Mouse (Mus musculus): ENCODE measurements at regions not wholly inside any gene's neighbourhood (a gene's known extent, or its start where the extent isn't known, plus 50 kb on each side); places are given as distances from the start of the nearest gene placed in this dataset.
A peak's percentile ranks its signal among the peaks of the same experiment; 100 is the strongest.

DNA sequence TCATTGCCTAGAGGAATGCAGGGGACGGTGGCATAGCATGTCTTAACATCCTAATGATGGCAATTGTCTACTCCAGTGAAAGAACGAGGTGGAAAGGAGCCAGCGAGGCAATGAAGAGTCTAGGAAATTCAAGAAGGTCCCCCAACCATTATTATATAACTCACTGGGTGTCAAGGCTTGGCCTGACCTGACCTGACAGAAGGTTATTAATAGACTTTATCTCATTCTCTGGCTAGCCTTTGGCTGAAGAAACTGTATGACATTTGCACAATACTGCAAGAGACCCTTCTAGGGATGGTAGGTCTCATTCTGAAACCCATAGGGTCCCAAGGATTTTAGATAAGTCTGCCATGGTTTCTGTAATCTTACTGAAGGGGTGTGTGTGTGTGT lies 121.0 kb upstream of the Jarid2 start:
- no peak for DNase-seq (ENCODE audit: low spot score)

DNA sequence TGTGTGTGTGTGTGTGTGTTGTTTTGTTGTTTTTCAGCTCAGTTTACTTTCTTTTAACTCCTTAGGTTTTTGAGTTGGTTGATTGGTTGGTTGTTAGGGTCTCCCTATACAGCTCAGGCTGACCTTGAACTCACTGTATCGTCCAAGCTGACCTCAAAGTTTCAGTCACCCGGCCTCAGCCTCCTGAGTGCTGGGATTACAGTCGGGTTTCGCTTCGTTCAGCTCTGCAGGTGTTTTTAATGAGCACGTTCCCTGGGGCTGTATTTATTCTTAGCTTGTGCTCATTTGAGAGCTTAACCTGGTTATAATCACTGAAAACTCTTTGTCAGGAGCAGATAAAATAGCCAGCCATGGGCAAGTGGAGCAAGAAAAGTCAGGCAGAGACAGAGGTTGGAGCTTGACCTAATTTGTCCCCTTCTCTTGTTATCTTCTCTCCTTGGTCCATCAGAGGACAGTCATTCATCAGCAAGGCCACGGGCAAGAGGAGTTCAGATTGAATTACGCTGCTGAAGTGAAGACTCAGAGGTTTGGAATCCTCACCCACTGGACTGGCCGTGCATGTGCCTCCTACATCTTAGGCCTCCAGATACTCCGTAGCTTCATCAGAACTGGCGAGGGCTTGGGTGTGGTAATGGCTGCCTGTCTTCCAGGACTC lies 120.5 kb upstream of the Jarid2 start:
- no peak for DNase-seq (ENCODE audit: low spot score)

DNA sequence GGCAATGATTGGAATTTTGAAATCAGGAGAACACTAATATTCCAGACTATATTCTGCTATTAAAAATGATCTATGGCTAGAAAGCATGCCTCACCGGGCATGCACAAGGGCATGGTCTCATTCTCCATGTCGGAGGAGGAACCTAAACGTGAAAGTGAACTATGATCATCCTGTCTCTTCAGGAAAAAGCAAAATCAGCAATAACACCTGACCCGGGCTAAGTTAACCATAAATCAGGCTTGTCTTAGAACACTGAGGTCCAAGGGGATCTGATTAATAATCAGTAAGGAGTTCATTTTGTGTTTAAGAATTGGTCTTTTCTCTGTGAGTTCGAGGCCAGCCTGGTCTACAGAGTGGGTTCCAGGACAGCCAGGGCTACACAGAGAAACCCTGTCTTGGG lies 119.7 kb upstream of the Jarid2 start:
- no peak for DNase-seq (ENCODE audit: low spot score)

GRCm38 (mm10) chr13:44615696-44616095 lies 113.6 kb upstream of the Jarid2 start:
- no peak for DNase-seq (ENCODE audit: low spot score)

GRCm38 (mm10) chr13:44618368-44618767 lies 110.9 kb upstream of the Jarid2 start:
- no peak for DNase-seq (ENCODE audit: low spot score)

DNA sequence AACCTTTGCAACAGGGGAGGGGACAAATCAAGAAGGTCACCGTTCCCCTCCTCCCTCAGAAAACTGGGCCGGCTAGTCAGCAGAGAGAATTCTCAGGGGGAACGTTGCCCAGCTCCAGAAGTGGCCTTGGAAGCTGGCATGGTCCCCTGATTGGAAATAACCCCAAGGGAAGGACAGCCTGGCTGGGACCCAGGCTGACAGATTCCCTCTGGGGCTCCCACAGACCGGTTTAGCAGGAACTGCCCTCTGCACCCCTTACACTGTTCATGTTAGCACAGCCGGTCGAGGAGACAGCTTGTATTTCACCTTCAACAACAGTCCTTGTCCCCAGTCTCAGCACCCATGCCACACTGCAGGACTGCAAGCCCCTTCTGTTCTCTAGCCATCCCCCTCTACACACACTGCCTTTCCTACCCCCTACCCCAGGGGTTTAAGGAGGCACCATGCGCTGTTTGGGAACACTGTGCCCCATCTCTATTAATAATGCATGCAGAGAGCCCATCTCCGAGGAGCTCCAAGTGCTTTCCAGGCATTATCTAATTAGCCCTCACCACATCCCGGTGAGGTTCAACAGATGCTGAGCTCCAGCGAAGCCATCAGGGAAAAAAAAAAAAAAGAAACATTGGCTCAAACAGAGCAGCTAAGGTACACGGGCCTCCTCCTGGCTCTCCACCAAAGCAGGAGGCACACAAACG lies 106.5 kb upstream of the Jarid2 start:
- peak; percentile 51 for DNase-seq (ENCODE audit: low spot score)

DNA sequence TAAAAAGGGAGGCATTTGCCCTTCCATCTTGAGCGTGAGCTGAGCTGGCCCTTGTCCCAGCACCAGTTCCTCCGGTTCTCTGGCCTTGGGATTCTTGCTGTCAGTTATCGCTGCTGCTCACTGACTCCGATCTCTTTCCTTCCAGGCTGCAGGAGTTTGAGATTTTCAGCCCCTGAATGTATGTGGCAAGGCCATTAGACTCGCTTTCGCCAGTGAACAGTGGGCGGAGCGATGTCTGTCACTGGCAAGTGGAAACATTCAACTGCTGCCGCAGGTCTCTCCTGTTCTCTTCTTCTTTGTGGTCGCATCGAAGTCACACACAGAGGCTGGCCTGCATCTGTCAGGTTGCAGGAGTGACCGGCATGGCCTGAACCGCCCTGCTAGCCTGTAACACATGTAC lies 104.6 kb upstream of the Jarid2 start:
- DNase-seq (ENCODE audit: low spot score) = no peak

DNA sequence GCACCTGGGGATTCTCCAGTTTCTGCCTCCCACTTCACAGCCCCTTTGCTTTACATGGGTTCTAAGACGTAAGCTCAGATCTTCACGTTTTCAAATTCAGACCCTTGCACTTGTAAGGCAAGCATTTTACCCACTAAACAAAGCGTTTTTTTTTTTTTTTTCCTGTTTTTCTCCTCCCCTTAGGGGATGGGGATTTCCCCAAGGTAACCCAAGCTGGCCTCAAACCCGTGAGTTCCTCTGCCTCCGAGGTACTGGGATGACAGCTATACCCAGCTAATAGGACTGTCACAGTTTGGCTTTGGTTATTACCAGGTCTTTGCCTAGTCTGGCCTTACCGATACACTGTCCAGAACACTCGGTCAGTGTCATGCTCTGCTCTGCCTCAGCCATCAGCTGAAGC lies 103.5 kb upstream of the Jarid2 start:
- DNase-seq (ENCODE audit: low spot score) = no peak

GRCm38 (mm10) chr13:44626806-44627205 lies 102.5 kb upstream of the Jarid2 start:
- peak; percentile 43 for DNase-seq (ENCODE audit: low spot score)

DNA sequence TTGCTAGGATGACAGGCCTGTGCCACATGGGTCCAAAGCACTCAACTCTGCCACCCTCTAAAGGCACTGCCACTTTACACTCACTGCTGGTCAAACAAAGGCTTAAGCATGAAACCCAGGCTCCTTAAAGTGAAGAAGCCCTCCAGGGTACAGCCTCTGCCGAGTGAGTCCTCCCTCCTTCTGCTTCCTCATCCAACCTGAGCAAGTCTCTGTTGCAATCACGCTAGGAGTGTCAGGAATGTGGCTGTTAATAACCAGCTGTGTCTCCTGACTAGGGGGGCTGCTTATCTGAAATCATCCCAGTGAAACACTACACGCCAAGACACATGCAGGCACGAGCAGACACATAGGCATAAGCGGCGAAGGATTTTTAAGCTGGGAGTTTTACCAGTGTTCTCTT lies 99.2 kb upstream of the Jarid2 start:
- DNase-seq (ENCODE audit: low spot score) = peak; percentile 57

DNA sequence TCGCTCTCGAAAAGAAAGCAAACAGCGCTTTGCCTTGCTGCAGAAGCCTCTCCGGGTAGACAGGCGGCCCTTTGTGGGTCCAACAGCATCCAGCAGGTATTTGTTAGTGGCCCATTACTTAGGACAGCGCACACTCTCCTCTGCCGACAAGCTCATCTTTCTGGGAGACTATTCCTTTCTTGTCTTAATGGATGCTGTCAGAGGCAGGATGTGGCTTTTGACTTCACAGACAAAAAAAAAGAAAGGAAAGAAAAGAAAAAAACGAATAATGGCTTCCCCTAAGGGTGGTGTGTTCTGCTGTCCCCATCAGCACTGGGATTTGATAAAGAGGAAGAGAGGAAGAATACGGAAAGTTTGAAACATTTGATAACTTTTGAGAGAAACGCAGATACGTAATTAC lies 94.7 kb upstream of the Jarid2 start:
- no peak for DNase-seq (ENCODE audit: low spot score)

GRCm38 (mm10) chr13:44635221-44636007 lies 93.9 kb upstream of the Jarid2 start:
- peak; percentile 45 for DNase-seq (ENCODE audit: low spot score)

- DNase-seq (ENCODE audit: low spot score) = no peak
These were observed 93.3 kb upstream of the Jarid2 start for GRCm38 (mm10) chr13:44636008-44636335.

DNA sequence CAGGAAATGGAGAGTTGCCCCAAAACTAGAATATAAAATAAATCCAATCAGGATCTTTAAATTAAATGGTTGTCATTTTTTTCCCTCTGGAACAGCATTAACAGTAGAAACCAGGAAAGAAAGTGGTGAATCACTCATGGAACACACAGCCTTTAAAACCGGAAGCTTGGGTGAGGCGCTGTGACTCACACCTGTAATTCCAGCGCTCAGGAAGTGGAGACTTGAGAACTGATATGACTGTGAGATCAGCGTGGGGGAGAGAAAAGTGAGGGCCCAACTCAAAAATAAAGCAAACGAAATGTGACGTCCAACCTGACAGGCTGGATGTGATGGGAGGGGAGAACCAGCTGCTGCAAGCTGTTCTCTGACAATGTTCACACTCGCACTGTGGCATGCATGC lies 86.9 kb upstream of the Jarid2 start:
- DNase-seq (ENCODE audit: low spot score) = no peak

DNA sequence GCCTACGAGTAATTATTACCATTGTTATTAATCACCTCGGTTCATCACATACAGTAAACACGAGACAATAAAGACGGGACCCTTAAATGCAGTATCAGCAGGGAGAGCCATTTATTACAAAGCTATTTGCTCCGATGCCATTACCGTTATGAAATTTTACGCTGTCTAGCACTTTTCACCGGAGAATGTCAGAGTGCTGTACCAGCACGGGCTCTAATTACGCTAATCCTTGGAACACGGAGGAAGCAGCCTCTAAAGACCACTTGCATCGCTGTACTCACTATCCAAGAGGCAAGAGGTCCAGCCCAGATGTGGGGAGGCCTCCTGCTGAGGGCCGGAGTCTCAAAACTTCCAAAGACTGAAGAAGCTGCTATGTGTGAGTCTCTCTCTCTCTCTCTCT lies 79.2 kb upstream of the Jarid2 start:
- no peak for DNase-seq (ENCODE audit: low spot score)

DNA sequence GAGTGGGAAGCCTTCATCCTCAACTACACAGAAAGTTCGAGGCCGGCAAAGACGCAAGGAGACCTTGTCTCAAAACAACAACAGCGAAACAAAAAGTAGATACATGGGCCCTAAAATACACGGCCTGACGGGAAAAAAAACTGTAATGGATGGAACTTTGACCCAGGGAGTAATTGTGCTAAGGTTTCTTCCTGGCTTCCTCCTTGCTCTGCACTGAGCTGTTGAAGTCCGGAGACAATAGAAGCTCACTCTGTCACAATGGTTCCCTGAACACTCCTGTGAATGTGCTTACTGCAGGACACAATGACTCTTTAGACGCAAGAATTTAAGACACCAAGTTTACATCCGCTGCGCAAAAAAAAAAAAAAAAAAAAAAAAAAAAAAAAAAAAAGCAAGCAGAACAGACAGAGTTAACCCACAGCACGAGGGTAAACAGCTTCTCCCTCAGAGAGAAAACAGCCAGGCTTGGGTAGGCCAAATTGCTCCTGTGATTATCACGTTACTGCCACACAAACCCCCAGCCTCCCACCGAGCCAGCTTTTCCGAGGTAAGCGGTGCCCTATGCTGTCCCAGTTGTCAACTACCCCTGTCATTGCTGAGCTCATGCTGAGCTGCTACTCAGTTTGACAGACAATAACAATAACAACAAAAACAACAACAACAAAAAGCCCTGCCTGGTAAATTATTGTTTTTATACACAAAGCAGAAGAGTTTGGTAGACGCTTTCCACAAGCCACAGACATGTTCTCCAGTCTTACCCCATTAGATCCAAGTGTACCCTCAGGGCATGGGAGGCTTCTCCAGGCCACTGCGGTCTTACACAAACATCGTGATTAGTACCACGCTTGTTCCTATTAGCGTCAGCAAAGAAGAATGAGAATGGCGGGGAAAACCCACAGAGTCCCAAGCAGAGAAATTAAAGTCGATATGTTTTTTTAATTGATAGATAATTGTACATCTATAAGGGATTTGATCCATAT lies 77.7 kb upstream of the Jarid2 start:
- DNase-seq (ENCODE audit: low spot score) = no peak

DNA sequence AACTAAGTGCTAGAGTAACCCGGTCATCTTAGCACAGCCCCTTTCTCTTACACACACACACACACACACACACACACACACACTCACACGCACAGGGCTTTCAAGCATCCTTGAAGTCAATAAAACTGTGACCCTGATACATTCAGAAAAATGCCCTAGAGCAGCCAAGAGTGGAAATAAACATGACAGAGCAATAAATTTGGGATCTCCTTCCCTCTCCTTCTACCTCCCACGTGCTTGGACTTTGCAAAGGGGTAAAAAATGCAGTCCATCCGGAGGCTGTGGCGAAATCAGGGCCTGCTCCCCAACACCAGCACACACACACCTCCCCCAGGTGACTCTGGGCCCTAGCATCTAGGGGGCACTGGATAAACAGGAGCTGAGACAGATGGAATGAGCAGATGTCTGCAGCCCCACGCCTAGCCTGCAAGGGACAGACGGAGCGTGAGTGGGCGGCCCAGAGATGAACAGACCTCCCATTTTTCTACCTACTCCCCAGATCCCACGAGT lies 71.3 kb upstream of the Jarid2 start:
- no peak for DNase-seq (ENCODE audit: low spot score)

GRCm38 (mm10) chr13:44659861-44660260 lies 69.4 kb upstream of the Jarid2 start:
- no peak for DNase-seq (ENCODE audit: low spot score)

- peak; percentile 30 for DNase-seq (ENCODE audit: low spot score)
These were observed 66.2 kb upstream of the Jarid2 start for GRCm38 (mm10) chr13:44663062-44663461.

DNA sequence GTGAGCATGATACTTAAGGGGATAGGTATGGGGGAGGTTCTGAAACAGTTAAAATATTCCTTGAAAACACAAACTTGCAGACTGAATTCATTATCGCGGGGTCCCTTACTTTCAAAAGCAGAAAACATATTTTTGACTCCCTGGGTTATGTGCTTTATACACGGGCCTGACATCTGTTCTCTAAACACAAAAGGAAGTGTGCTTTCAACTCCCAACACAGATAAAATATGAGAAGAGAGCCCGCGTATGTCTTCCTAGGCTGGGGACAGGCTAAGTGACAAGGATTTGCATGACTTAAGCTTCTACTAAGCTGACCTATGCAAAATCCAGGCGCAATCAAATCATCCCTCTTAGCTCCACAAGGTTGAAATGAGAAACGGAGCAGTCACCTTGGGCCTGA lies 65.5 kb upstream of the Jarid2 start:
- DNase-seq (ENCODE audit: low spot score) = no peak

- DNase-seq (ENCODE audit: low spot score) = no peak
These were observed 59.5 kb upstream of the Jarid2 start for GRCm38 (mm10) chr13:44669761-44670160.

Data from lung, postnatal 25 days (tissue).